Mouse (Mus musculus) heart, postnatal 0 days (tissue): ENCODE data around the gene Manea. TPM values are rescaled to one million over a fixed set of nuclear protein-coding genes. Genes with fewer than 3 reads are reported as not detected.

ENCODE experiments used
- ATAC-seq: fragments of 200-750 bp; cut with Nextera tagmentation; 2 replicates; pipeline ENCODE4 v1.8.0; 2017; ENCODE audit warnings: low read depth, moderate number of reproducible peaks, moderate library complexity; ENCODE audit not compliant: insufficient read depth
- DNase-seq: peaks from one replicate; pipeline ENCODE4 v3.0.0-alpha.2; 2016; ENCODE audit warnings: low spot score
- H3K27ac ChIP-seq: fragments of 300-500 bp; sonication (generic); 2 replicates; pipeline ENCODE4 v1.5.1; 2014; ENCODE audit warnings: low read depth, mild to moderate bottlenecking
- H3K27me3 ChIP-seq: fragments of 300-500 bp; sonication (generic); 2 replicates; pipeline ENCODE4 v1.6.1; 2014; ENCODE audit warnings: low read length, mixed read lengths; ENCODE audit not compliant: control insufficient read depth, insufficient read depth
- H3K36me3 ChIP-seq: fragments of 300-500 bp; sonication (generic); replicated peaks from 2 replicates; pipeline ENCODE4 v1.6.1; 2014; ENCODE audit warnings: low read length, mixed read lengths; ENCODE audit not compliant: control insufficient read depth, insufficient read depth
- H3K4me1 ChIP-seq: fragments of 300-500 bp; sonication (generic); 2 replicates; pipeline ENCODE4 v1.6.1; 2014; ENCODE audit warnings: antibody characterized with exemption; ENCODE audit not compliant: control insufficient read depth, insufficient read depth
- H3K4me2 ChIP-seq: fragments of 300-500 bp; sonication (generic); 2 replicates; pipeline ENCODE4 v1.6.1; 2014; ENCODE audit warnings: low read depth, mild to moderate bottlenecking, low read length, moderate library complexity
- H3K4me3 ChIP-seq: fragments of 300-500 bp; sonication (generic); 2 replicates; pipeline ENCODE4 v1.5.1; 2014; ENCODE audit warnings: low read depth, low read length
- H3K9ac ChIP-seq: fragments of 300-500 bp; sonication (generic); replicated peaks from 2 replicates; pipeline ENCODE4 v1.6.1; 2014; ENCODE audit warnings: low read depth, low read length, mixed read lengths
- H3K9me3 ChIP-seq: fragments of 300-500 bp; sonication (generic); replicated peaks from 2 replicates; pipeline ENCODE4 v1.6.1; 2016; ENCODE audit warnings: low read length; ENCODE audit not compliant: control insufficient read depth
- CTCF ChIP-seq: IDR thresholded peaks from 2 replicates; pipeline ENCODE4 v1.5.1; 2016; ENCODE audit warnings: antibody characterized with exemption, control low read depth, low read depth
- EP300 ChIP-seq: IDR thresholded peaks from 2 replicates; pipeline ENCODE4 v1.6.1; 2016; ENCODE audit warnings: antibody characterized with exemption, low read depth
- WGBS: fragments of 180-500 bp; shearing (Covaris S2); extraction: QIAGEN DNeasy Blood & Tissue Kit; methylation state at CpG from one replicate; pipeline ENCODE4 v1.1.7; 2014; 5-methylcytosine and 5-hydroxymethylcytosine counted together
- polyA plus RNA-seq: library from polyadenylated mRNA; unstranded; fragments of >200 nt; fragmentation: Nextera tagmentation; extraction: Ambion mirVana; gene quantifications from 2 replicates; pipeline ENCODE4 v1.2.1, GENCODE M21; 2015
- total RNA-seq: library from RNA; depleted of rRNA; stranded (reverse); fragments of >200 nt; gene quantifications from 2 replicates; pipeline ENCODE4 v1.2.3, GENCODE M21; 2014; ENCODE audit warnings: low replicate concordance

Manea gene
- total and polyA plus RNA-seq, 2 experiments from 2014 or later, result 8.6 to 27.7 TPM

DNA sequence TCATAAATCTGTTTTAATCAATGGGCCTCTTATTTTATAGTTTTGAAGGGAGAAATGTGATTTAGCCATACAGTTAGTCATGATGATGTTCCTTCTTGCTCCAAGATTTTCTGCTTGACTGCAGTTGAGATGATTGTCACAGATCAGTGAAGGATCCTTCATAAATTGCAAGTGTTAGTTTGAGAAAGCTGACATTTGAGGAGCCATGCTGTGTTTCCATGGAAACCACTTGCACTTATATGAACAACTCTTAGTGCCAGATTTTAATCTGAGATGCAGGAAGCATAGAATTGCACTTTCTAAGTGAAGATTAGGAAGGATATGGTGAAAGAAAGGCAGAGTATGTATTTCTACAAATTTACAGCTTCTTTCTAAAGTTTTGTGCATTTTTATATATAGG, 70.4 kb downstream of the Manea start:
- Histone ChIP-seq H3K4me2 (no peak overlapping the region), H3K9ac (no peak overlapping the region), H3K36me3 (no peaks in the 10 kb centered on the region), H3K4me3 (no peak overlapping the region), H3K9me3 (no peaks in the 10 kb centered on the region), H3K27ac (no peak overlapping the region), H3K27me3 (no peaks in the 10 kb centered on the region), H3K4me1 (no peaks in the 10 kb centered on the region)
- DNase-seq (no peak), ATAC-seq (no peak)
- no peak for TF ChIP-seq CTCF
- TF ChIP-seq EP300, result no peak

DNA sequence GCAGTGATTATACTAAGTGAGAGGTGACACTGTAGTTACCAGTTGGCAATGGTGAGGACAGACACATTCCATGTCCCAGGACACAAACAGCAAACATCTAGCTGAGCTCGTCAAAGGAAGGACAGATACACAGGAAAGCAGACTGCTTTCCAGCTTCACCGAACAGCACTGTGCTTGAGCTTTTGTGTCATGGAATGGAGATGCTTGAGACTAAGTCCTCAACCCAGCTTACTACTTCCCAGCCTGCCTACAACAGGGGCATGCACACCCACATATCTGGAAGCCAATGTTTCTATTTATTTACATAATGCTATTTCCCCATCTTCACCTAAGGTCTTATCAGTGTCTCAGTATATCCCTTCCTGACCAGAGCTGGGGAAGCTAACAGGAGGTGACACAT, 70.9 kb downstream of the Manea start:
- ATAC-seq, result no peak
- WGBS, result 28% methylated on average over 2 of the region's 2 CpGs
- H3K36me3 ChIP-seq, result no peaks in the 10 kb centered on the region

More for the DNA sequence above, 70.9 kb downstream of the Manea start:
- Histone ChIP-seq H3K27me3 (no peaks in the 10 kb centered on the region), H3K4me3 (no peak overlapping the region), H3K27ac (no peak overlapping the region), H3K9me3 (no peaks in the 10 kb centered on the region), H3K4me1 (no peaks in the 10 kb centered on the region), H3K9ac (no peak overlapping the region), H3K4me2 (no peak overlapping the region)
- DNase-seq, result no peak
- TF ChIP-seq CTCF (no peak), EP300 (no peak)
